Mouse (Mus musculus): Measurements from ENCODE around the gene Pdk2. TPM values are rescaled to one million over a fixed set of nuclear protein-coding genes. Genes with fewer than 3 reads are reported as not detected.

The Pdk2 gene
- polyA plus RNA-seq, 1 experiment from 2014 or later: 29.6 TPM

- ATAC-seq (replicated peaks; ENCODE audit: low FRiP score, low TSS enrichment, low read depth): no peak
- no peak overlapping the region for H3K4me2 ChIP-seq (ENCODE audit: low read length)
- peaks cover 12% of the 10 kb centered on the region for H3K4me1 ChIP-seq (replicated peaks; ENCODE audit: control insufficient read depth, insufficient read depth, low read length)
- H3K27ac ChIP-seq (ENCODE audit: low read depth): no peak overlapping the region
- no peaks in the 10 kb centered on the region for H3K9me3 ChIP-seq (ENCODE audit: control insufficient read depth, low read length)
- peaks cover 8% of the 10 kb centered on the region; the same call in 1 of the 2 replicates for H3K36me3 ChIP-seq (ENCODE audit: control insufficient read depth, insufficient read depth, low read length)
- no peak for DNase-seq (ENCODE audit: low spot score)
- no peak overlapping the region for H3K4me3 ChIP-seq (ENCODE audit: low read depth, low read length)
- WGBS: 75% methylated on average over 14 of the region's 14 CpGs
- no peaks in the 10 kb centered on the region for H3K27me3 ChIP-seq (replicated peaks; ENCODE audit: control insufficient read depth, insufficient read depth, low read length)
- no peak overlapping the region for H3K9ac ChIP-seq (ENCODE audit: low read length)
These were observed 2.9 kb downstream of the Pdk2 start for GRCm38 (mm10) chr11:95038156-95038817.

- Histone ChIP-seq H3K27ac (ENCODE audit: low read depth) (no peak overlapping the region), H3K9me3 (ENCODE audit: control insufficient read depth, low read length) (no peaks in the 10 kb centered on the region), H3K27me3 (replicated peaks; ENCODE audit: control insufficient read depth, insufficient read depth, low read length) (no peaks in the 10 kb centered on the region), H3K4me1 (replicated peaks; ENCODE audit: control insufficient read depth, insufficient read depth, low read length) (peaks cover 12% of the 10 kb centered on the region), H3K4me3 (ENCODE audit: low read depth, low read length) (no peak overlapping the region), H3K36me3 (ENCODE audit: control insufficient read depth, insufficient read depth, low read length) (peaks cover 8% of the 10 kb centered on the region; the same call in 1 of the 2 replicates), H3K9ac (ENCODE audit: low read length) (no peak overlapping the region), H3K4me2 (ENCODE audit: low read length) (no peak overlapping the region)
- 52% methylated on average over 6 of the region's 6 CpGs for WGBS
- DNase-seq (ENCODE audit: low spot score): no peak
- no peak for ATAC-seq (replicated peaks; ENCODE audit: low FRiP score, low TSS enrichment, low read depth)
These were observed 3.8 kb downstream of the Pdk2 start for GRCm38 (mm10) chr11:95037306-95037705.

GRCm38 (mm10) chr11:95036521-95036920 lies 4.6 kb downstream of the Pdk2 start:
- Histone ChIP-seq H3K4me2 (ENCODE audit: low read length) (no peak overlapping the region), H3K36me3 (ENCODE audit: control insufficient read depth, insufficient read depth, low read length) (peaks cover 8% of the 10 kb centered on the region; the same call in 1 of the 2 replicates), H3K9me3 (ENCODE audit: control insufficient read depth, low read length) (no peaks in the 10 kb centered on the region), H3K9ac (ENCODE audit: low read length) (no peak overlapping the region), H3K27ac (ENCODE audit: low read depth) (no peak overlapping the region), H3K4me1 (replicated peaks; ENCODE audit: control insufficient read depth, insufficient read depth, low read length) (peaks cover 12% of the 10 kb centered on the region), H3K27me3 (replicated peaks; ENCODE audit: control insufficient read depth, insufficient read depth, low read length) (no peaks in the 10 kb centered on the region), H3K4me3 (ENCODE audit: low read depth, low read length) (no peak overlapping the region)
- DNase-seq (ENCODE audit: low spot score) (no peak), ATAC-seq (replicated peaks; ENCODE audit: low FRiP score, low TSS enrichment, low read depth) (no peak)
- WGBS: 97% methylated on average over 5 of the region's 5 CpGs

- H3K9me3 ChIP-seq (ENCODE audit: control insufficient read depth, low read length): no peaks in the 10 kb centered on the region
- H3K9ac ChIP-seq (ENCODE audit: low read length): no peak overlapping the region
- no peak overlapping the region for H3K27ac ChIP-seq (ENCODE audit: low read depth)
- H3K4me1 ChIP-seq (replicated peaks; ENCODE audit: control insufficient read depth, insufficient read depth, low read length): peaks cover 4% of the 10 kb centered on the region; the same call in 1 of the 2 replicates
- WGBS: 66% methylated on average over 10 of the region's 10 CpGs
- no peak overlapping the region for H3K4me3 ChIP-seq (ENCODE audit: low read depth, low read length)
- H3K27me3 ChIP-seq (replicated peaks; ENCODE audit: control insufficient read depth, insufficient read depth, low read length): no peaks in the 10 kb centered on the region
- H3K4me2 ChIP-seq (ENCODE audit: low read length): no peak overlapping the region
- ATAC-seq (replicated peaks; ENCODE audit: low FRiP score, low TSS enrichment, low read depth) (no peak), DNase-seq (ENCODE audit: low spot score) (no peak)
- H3K36me3 ChIP-seq (ENCODE audit: control insufficient read depth, insufficient read depth, low read length): peaks cover 8% of the 10 kb centered on the region; the same call in 1 of the 2 replicates
These were observed 6.3 kb downstream of the Pdk2 start for GRCm38 (mm10) chr11:95034902-95035301.

- no peak overlapping the region for H3K4me2 ChIP-seq (ENCODE audit: low read length)
- H3K27me3 ChIP-seq (replicated peaks; ENCODE audit: control insufficient read depth, insufficient read depth, low read length): no peaks in the 10 kb centered on the region
- ATAC-seq (replicated peaks; ENCODE audit: low FRiP score, low TSS enrichment, low read depth): no peak
- peaks cover 8% of the 10 kb centered on the region; the same call in 1 of the 2 replicates for H3K36me3 ChIP-seq (ENCODE audit: control insufficient read depth, insufficient read depth, low read length)
- no peak overlapping the region for H3K4me3 ChIP-seq (ENCODE audit: low read depth, low read length)
- H3K4me1 ChIP-seq (replicated peaks; ENCODE audit: control insufficient read depth, insufficient read depth, low read length): 0 out of 2 replicates have a peak, but pooled peaks cover 4% of the 10 kb centered on the region
- DNase-seq (ENCODE audit: low spot score): no peak
- 54% methylated on average over 14 of the region's 14 CpGs for WGBS
- no peak overlapping the region for H3K27ac ChIP-seq (ENCODE audit: low read depth)
- no peak overlapping the region for H3K9ac ChIP-seq (ENCODE audit: low read length)
- no peaks in the 10 kb centered on the region for H3K9me3 ChIP-seq (ENCODE audit: control insufficient read depth, low read length)
These were observed 7.5 kb downstream of the Pdk2 start for GRCm38 (mm10) chr11:95033617-95034016.

GRCm38 (mm10) chr11:95032945-95033344 lies 8.2 kb downstream of the Pdk2 start:
- Histone ChIP-seq H3K9ac (ENCODE audit: low read length) (no peak overlapping the region), H3K36me3 (ENCODE audit: control insufficient read depth, insufficient read depth, low read length) (peaks cover 8% of the 10 kb centered on the region; the same call in 1 of the 2 replicates), H3K9me3 (ENCODE audit: control insufficient read depth, low read length) (no peaks in the 10 kb centered on the region), H3K27ac (ENCODE audit: low read depth) (no peak overlapping the region), H3K4me2 (ENCODE audit: low read length) (no peak overlapping the region), H3K4me3 (ENCODE audit: low read depth, low read length) (no peak overlapping the region), H3K27me3 (replicated peaks; ENCODE audit: control insufficient read depth, insufficient read depth, low read length) (no peaks in the 10 kb centered on the region), H3K4me1 (replicated peaks; ENCODE audit: control insufficient read depth, insufficient read depth, low read length) (0 out of 2 replicates have a peak, but pooled peaks cover 4% of the 10 kb centered on the region)
- ATAC-seq (replicated peaks; ENCODE audit: low FRiP score, low TSS enrichment, low read depth): no peak
- DNase-seq (ENCODE audit: low spot score): no peak
- 33% methylated on average over 6 of the region's 6 CpGs for WGBS

- no peak overlapping the region for H3K4me2 ChIP-seq (ENCODE audit: low read length)
- no peak overlapping the region for H3K9ac ChIP-seq (ENCODE audit: low read length)
- WGBS: 30% methylated on average over 13 of the region's 13 CpGs
- H3K4me1 ChIP-seq (replicated peaks; ENCODE audit: control insufficient read depth, insufficient read depth, low read length): no peaks in the 10 kb centered on the region
- no peaks in the 10 kb centered on the region for H3K27me3 ChIP-seq (replicated peaks; ENCODE audit: control insufficient read depth, insufficient read depth, low read length)
- H3K9me3 ChIP-seq (ENCODE audit: control insufficient read depth, low read length): no peaks in the 10 kb centered on the region
- ATAC-seq (replicated peaks; ENCODE audit: low FRiP score, low TSS enrichment, low read depth) (no peak), DNase-seq (ENCODE audit: low spot score) (no peak)
- H3K27ac ChIP-seq (ENCODE audit: low read depth): no peak overlapping the region
- H3K4me3 ChIP-seq (ENCODE audit: low read depth, low read length): no peak overlapping the region
- H3K36me3 ChIP-seq (ENCODE audit: control insufficient read depth, insufficient read depth, low read length): peaks cover 23% of the 10 kb centered on the region
These were observed 13.2 kb downstream of the Pdk2 start for GRCm38 (mm10) chr11:95027850-95028470.

GRCm38 (mm10) chr11:95026849-95027248 lies 14.3 kb downstream of the Pdk2 start:
- no peaks in the 10 kb centered on the region for H3K4me1 ChIP-seq (replicated peaks; ENCODE audit: control insufficient read depth, insufficient read depth, low read length)
- no peak for ATAC-seq (replicated peaks; ENCODE audit: low FRiP score, low TSS enrichment, low read depth)
- H3K27ac ChIP-seq (ENCODE audit: low read depth): no peak overlapping the region
- no peak for DNase-seq (ENCODE audit: low spot score)
- H3K27me3 ChIP-seq (replicated peaks; ENCODE audit: control insufficient read depth, insufficient read depth, low read length): no peaks in the 10 kb centered on the region
- no peak overlapping the region for H3K9ac ChIP-seq (ENCODE audit: low read length)
- no peak overlapping the region for H3K4me3 ChIP-seq (ENCODE audit: low read depth, low read length)
- WGBS: 81% methylated on average over 6 of the region's 6 CpGs
- H3K9me3 ChIP-seq (ENCODE audit: control insufficient read depth, low read length): no peaks in the 10 kb centered on the region
- no peak overlapping the region for H3K4me2 ChIP-seq (ENCODE audit: low read length)
- peaks cover 34% of the 10 kb centered on the region for H3K36me3 ChIP-seq (ENCODE audit: control insufficient read depth, insufficient read depth, low read length)
